Mouse (Mus musculus) G1E (cell line): ENCODE data around the gene Cope. TPM values are rescaled to one million over a fixed set of nuclear protein-coding genes. Genes with fewer than 3 reads are reported as not detected.

Experiments used
- ATAC-seq: 2 replicates; pipeline ENCODE4 v1.8.0; 2016; ENCODE audit warnings: mild to moderate bottlenecking; ENCODE audit not compliant: insufficient number of reproducible peaks, poor library complexity, low FRiP score, severe bottlenecking; ENCODE audit errors: extremely low read depth
- DNase-seq: peaks from one replicate; pipeline ENCODE4 v3.0.0; 2012; ENCODE audit warnings: low spot score
- H3K27me3 ChIP-seq: 2 replicates; pipeline ENCODE4 v1.6.1; 2012; ENCODE audit warnings: mild to moderate bottlenecking, low read length, inconsistent platforms; ENCODE audit not compliant: insufficient read depth
- H3K36me3 ChIP-seq: replicated peaks from 2 replicates; pipeline ENCODE3; 2012; ENCODE audit warnings: mild to moderate bottlenecking, inconsistent platforms
- H3K4me1 ChIP-seq: 2 replicates; pipeline ENCODE4 v1.6.1; 2012; ENCODE audit warnings: low read depth, low read length, inconsistent platforms, mixed read lengths; ENCODE audit not compliant: insufficient read depth
- H3K4me3 ChIP-seq: 2 replicates; pipeline ENCODE4 v1.5.1; 2012; ENCODE audit warnings: low read depth, mild to moderate bottlenecking, inconsistent platforms, low read length, moderate library complexity, mixed read lengths
- H3K9me3 ChIP-seq: replicated peaks from 2 replicates; pipeline ENCODE4 v1.6.1; 2012; ENCODE audit warnings: inconsistent platforms
- CTCF ChIP-seq: IDR thresholded peaks from 2 replicates; pipeline ENCODE4 v1.5.1; 2012; ENCODE audit warnings: low read depth, low read length, inconsistent platforms, mixed read lengths
- GATA1 ChIP-seq: IDR thresholded peaks from 2 replicates; pipeline ENCODE4 v1.6.1; 2012; ENCODE audit warnings: borderline replicate concordance, low read length, inconsistent platforms, mixed read lengths
- GATA2 ChIP-seq: IDR thresholded peaks from 2 replicates; pipeline ENCODE4 v1.6.1; 2012; ENCODE audit warnings: low read depth, low read length, inconsistent platforms, borderline replicate concordance
- POLR2AphosphoS5 ChIP-seq: IDR thresholded peaks from 2 replicates; pipeline ENCODE4 v1.6.1; 2012; ENCODE audit warnings: low read depth, low read length, inconsistent platforms; ENCODE audit not compliant: insufficient replicate concordance
- TAL1 ChIP-seq: conservative IDR thresholded peaks from 2 replicates; pipeline ENCODE4 v1.6.1; 2012; ENCODE audit warnings: low read depth, low read length, inconsistent platforms, mixed read lengths
- polyA plus RNA-seq: library from polyadenylated mRNA; stranded (reverse); fragments of >175 nt; gene quantifications from 2 replicates; pipeline ENCODE4 v1.2.3, GENCODE M21; 2012
- total RNA-seq, 2 experiments: library from RNA; stranded (forward) in 1 of 2; stranded (reverse) in 1 of 2; fragments of 200-1000 nt in 1 of 2; fragments of >200 nt in 1 of 2; fragmentation: Nextera tagmentation in 1 of 2; gene quantifications; 2 replicates each; pipeline ENCODE4 v1.2.3; 2014 to 2017

The Cope gene
- total and polyA plus RNA-seq, 3 experiments = 78.3 to 358 (median 152) TPM

- H3K9me3 ChIP-seq = no peaks in the 10 kb centered on the region
- TF ChIP-seq POLR2AphosphoS5 (no peak), TAL1 (no peak), GATA2 (no peak), CTCF (no peak), GATA1 (no peak)
- H3K4me1 ChIP-seq = peaks cover 52% of the 10 kb centered on the region
- H3K4me3 ChIP-seq = no peak overlapping the region
- H3K36me3 ChIP-seq = peaks cover 100% of the 10 kb centered on the region
- DNase-seq (no peak), ATAC-seq (no peak)
- no peaks in the 10 kb centered on the region for H3K27me3 ChIP-seq
Observed at GRCm38 (mm10) chr8:70342007-70342406, 39.7 kb downstream of the Cope start.

- DNase-seq = no peak
- Histone ChIP-seq H3K4me3 (no peak overlapping the region), H3K27me3 (no peaks in the 10 kb centered on the region), H3K9me3 (no peaks in the 10 kb centered on the region), H3K4me1 (peaks cover 62% of the 10 kb centered on the region), H3K36me3 (peaks cover 100% of the 10 kb centered on the region)
- TF ChIP-seq CTCF (no peak), GATA1 (no peak), GATA2 (no peak), POLR2AphosphoS5 (no peak), TAL1 (no peak)
- ATAC-seq = no peak
Observed at GRCm38 (mm10) chr8:70343076-70343475, 40.8 kb downstream of the Cope start.

- Histone ChIP-seq H3K4me3 (no peak overlapping the region), H3K27me3 (no peaks in the 10 kb centered on the region), H3K9me3 (no peaks in the 10 kb centered on the region), H3K36me3 (peaks cover 100% of the 10 kb centered on the region), H3K4me1 (peaks cover 68% of the 10 kb centered on the region)
- no peak for TF ChIP-seq POLR2AphosphoS5
- no peak for TF ChIP-seq CTCF
- TF ChIP-seq GATA2 = no peak
- no peak for TF ChIP-seq TAL1
- no peak for TF ChIP-seq GATA1
- ATAC-seq = no peak
- DNase-seq = no peak
Observed at GRCm38 (mm10) chr8:70343696-70344095, 41.4 kb downstream of the Cope start.

- Histone ChIP-seq H3K9me3 (no peaks in the 10 kb centered on the region), H3K27me3 (no peaks in the 10 kb centered on the region), H3K4me1 (peaks cover 71% of the 10 kb centered on the region), H3K4me3 (no peak overlapping the region), H3K36me3 (peaks cover 100% of the 10 kb centered on the region)
- TF ChIP-seq POLR2AphosphoS5 = no peak
- TF ChIP-seq GATA1 = no peak
- TF ChIP-seq GATA2 = no peak
- TF ChIP-seq CTCF = no peak
- TF ChIP-seq TAL1 = no peak
- ATAC-seq = no peak
- no peak for DNase-seq
Observed at GRCm38 (mm10) chr8:70344279-70344678, 42.0 kb downstream of the Cope start.

- ATAC-seq = no peak
- H3K36me3 ChIP-seq = peaks cover 97% of the 10 kb centered on the region
Observed at GRCm38 (mm10) chr8:70347443-70347842, 45.1 kb downstream of the Cope start.

GRCm38 (mm10) chr8:70347860-70348420 is 45.6 kb downstream of the Cope start:
- no peak for DNase-seq
- Histone ChIP-seq H3K36me3 (peaks cover 92% of the 10 kb centered on the region), H3K4me1 (peaks cover 88% of the 10 kb centered on the region), H3K9me3 (no peaks in the 10 kb centered on the region), H3K4me3 (no peak overlapping the region), H3K27me3 (no peaks in the 10 kb centered on the region)
- TF ChIP-seq TAL1 (no peak), GATA1 (no peak), CTCF (no peak), GATA2 (no peak), POLR2AphosphoS5 (no peak)
- no peak for ATAC-seq

More at GRCm38 (mm10) chr8:70347443-70347842, 45.1 kb downstream of the Cope start:
- H3K4me3 ChIP-seq = no peak overlapping the region
- H3K27me3 ChIP-seq = no peaks in the 10 kb centered on the region
- TF ChIP-seq POLR2AphosphoS5 = no peak
- no peak for TF ChIP-seq GATA2
- TF ChIP-seq CTCF = no peak
- no peak for TF ChIP-seq TAL1
- no peak for TF ChIP-seq GATA1
- peaks cover 88% of the 10 kb centered on the region for H3K4me1 ChIP-seq
- DNase-seq = no peak
- H3K9me3 ChIP-seq = no peaks in the 10 kb centered on the region
